Mouse (Mus musculus): ENCODE results near the gene Ctnnbl1. TPM values are rescaled to one million over a fixed set of nuclear protein-coding genes. Genes with fewer than 3 reads are reported as not detected.

The Ctnnbl1 gene
- polyA plus RNA-seq, 1 experiment from 2014 or later = 50.5 TPM

- no peak for DNase-seq (ENCODE audit: low spot score)
- Histone ChIP-seq H3K36me3 (ENCODE audit: control insufficient read depth, insufficient read depth, low read length) (peaks cover 6% of the 10 kb centered on the region; the same call in 1 of the 2 replicates), H3K4me2 (ENCODE audit: low read length) (no peak overlapping the region), H3K27ac (ENCODE audit: low read depth) (no peak overlapping the region), H3K4me1 (replicated peaks; ENCODE audit: control insufficient read depth, insufficient read depth, low read length) (peaks cover 9% of the 10 kb centered on the region), H3K9ac (ENCODE audit: low read length) (no peak overlapping the region), H3K9me3 (ENCODE audit: control insufficient read depth, low read length) (no peaks in the 10 kb centered on the region), H3K27me3 (replicated peaks; ENCODE audit: control insufficient read depth, insufficient read depth, low read length) (no peaks in the 10 kb centered on the region), H3K4me3 (ENCODE audit: low read depth, low read length) (no peak overlapping the region)
- 81% methylated on average over 5 of the region's 5 CpGs for WGBS
- no peak for ATAC-seq (replicated peaks; ENCODE audit: low FRiP score, low TSS enrichment, low read depth)
These were observed 65.5 kb downstream of the Ctnnbl1 start for GRCm38 (mm10) chr2:157802666-157803065.

GRCm38 (mm10) chr2:157804388-157804787 lies 67.2 kb downstream of the Ctnnbl1 start:
- Histone ChIP-seq H3K9ac (ENCODE audit: low read length) (no peak overlapping the region), H3K4me3 (ENCODE audit: low read depth, low read length) (no peak overlapping the region), H3K4me1 (replicated peaks; ENCODE audit: control insufficient read depth, insufficient read depth, low read length) (peaks cover 9% of the 10 kb centered on the region), H3K27ac (ENCODE audit: low read depth) (no peak overlapping the region), H3K9me3 (ENCODE audit: control insufficient read depth, low read length) (no peaks in the 10 kb centered on the region), H3K36me3 (ENCODE audit: control insufficient read depth, insufficient read depth, low read length) (peaks cover 6% of the 10 kb centered on the region; the same call in 1 of the 2 replicates), H3K4me2 (ENCODE audit: low read length) (no peak overlapping the region), H3K27me3 (replicated peaks; ENCODE audit: control insufficient read depth, insufficient read depth, low read length) (no peaks in the 10 kb centered on the region)
- ATAC-seq (replicated peaks; ENCODE audit: low FRiP score, low TSS enrichment, low read depth) (no peak), DNase-seq (ENCODE audit: low spot score) (no peak)
- 71% methylated on average over 3 of the region's 3 CpGs for WGBS

- H3K4me1 ChIP-seq (replicated peaks; ENCODE audit: control insufficient read depth, insufficient read depth, low read length) = peaks cover 9% of the 10 kb centered on the region
- H3K27me3 ChIP-seq (replicated peaks; ENCODE audit: control insufficient read depth, insufficient read depth, low read length) = no peaks in the 10 kb centered on the region
- H3K9me3 ChIP-seq (ENCODE audit: control insufficient read depth, low read length) = no peaks in the 10 kb centered on the region
- H3K4me3 ChIP-seq (ENCODE audit: low read depth, low read length) = no peak overlapping the region
- H3K9ac ChIP-seq (ENCODE audit: low read length) = no peak overlapping the region
- peaks cover 8% of the 10 kb centered on the region for H3K36me3 ChIP-seq (ENCODE audit: control insufficient read depth, insufficient read depth, low read length)
- ATAC-seq (replicated peaks; ENCODE audit: low FRiP score, low TSS enrichment, low read depth) = no peak
- no peak overlapping the region for H3K4me2 ChIP-seq (ENCODE audit: low read length)
- no peak for DNase-seq (ENCODE audit: low spot score)
- no peak overlapping the region for H3K27ac ChIP-seq (ENCODE audit: low read depth)
- 66% methylated on average over 3 of the region's 3 CpGs for WGBS
These were observed 67.9 kb downstream of the Ctnnbl1 start for GRCm38 (mm10) chr2:157805091-157805490.

DNA sequence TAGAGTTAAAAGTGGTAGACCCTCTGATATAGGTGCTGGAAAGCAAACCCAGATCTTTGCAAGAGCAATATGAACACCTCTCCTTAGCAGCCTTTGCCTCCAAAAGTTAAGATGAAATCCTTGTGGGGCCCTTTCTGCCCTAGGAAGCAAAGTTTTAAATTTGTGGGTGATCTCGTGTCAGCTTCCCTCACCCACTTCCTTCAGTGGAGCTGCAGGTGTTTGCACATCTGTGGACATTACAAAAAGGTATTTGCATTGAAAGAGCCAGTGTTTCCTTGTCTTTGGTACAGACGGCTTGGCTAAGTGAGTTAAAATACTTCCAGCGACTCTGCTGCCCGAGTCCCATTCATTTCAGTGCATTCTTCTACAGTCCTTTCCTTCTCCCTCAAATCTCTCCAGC lies 69.9 kb downstream of the Ctnnbl1 start:
- 80% methylated on average over 4 of the region's 4 CpGs for WGBS
- Histone ChIP-seq H3K9ac (ENCODE audit: low read length) (no peak overlapping the region), H3K4me3 (ENCODE audit: low read depth, low read length) (no peak overlapping the region), H3K4me1 (replicated peaks; ENCODE audit: control insufficient read depth, insufficient read depth, low read length) (peaks cover 2% of the 10 kb centered on the region; the same call in 1 of the 2 replicates), H3K27me3 (replicated peaks; ENCODE audit: control insufficient read depth, insufficient read depth, low read length) (no peaks in the 10 kb centered on the region), H3K9me3 (ENCODE audit: control insufficient read depth, low read length) (no peaks in the 10 kb centered on the region), H3K4me2 (ENCODE audit: low read length) (no peak overlapping the region), H3K27ac (ENCODE audit: low read depth) (no peak overlapping the region), H3K36me3 (ENCODE audit: control insufficient read depth, insufficient read depth, low read length) (peaks cover 12% of the 10 kb centered on the region)
- ATAC-seq (replicated peaks; ENCODE audit: low FRiP score, low TSS enrichment, low read depth) = no peak
- no peak for DNase-seq (ENCODE audit: low spot score)

- Histone ChIP-seq H3K9me3 (ENCODE audit: control insufficient read depth, low read length) (no peaks in the 10 kb centered on the region), H3K9ac (ENCODE audit: low read length) (no peak overlapping the region), H3K27me3 (replicated peaks; ENCODE audit: control insufficient read depth, insufficient read depth, low read length) (no peaks in the 10 kb centered on the region), H3K4me2 (ENCODE audit: low read length) (no peak overlapping the region), H3K36me3 (ENCODE audit: control insufficient read depth, insufficient read depth, low read length) (peaks cover 12% of the 10 kb centered on the region), H3K27ac (ENCODE audit: low read depth) (no peak overlapping the region), H3K4me3 (ENCODE audit: low read depth, low read length) (no peak overlapping the region), H3K4me1 (replicated peaks; ENCODE audit: control insufficient read depth, insufficient read depth, low read length) (no peaks in the 10 kb centered on the region)
- 62% methylated on average over 7 of the region's 7 CpGs for WGBS
- no peak for ATAC-seq (replicated peaks; ENCODE audit: low FRiP score, low TSS enrichment, low read depth)
- DNase-seq (ENCODE audit: low spot score) = no peak
These were observed 70.6 kb downstream of the Ctnnbl1 start for GRCm38 (mm10) chr2:157807621-157808367.

- 62% methylated on average over 7 of the region's 7 CpGs for WGBS
- no peak overlapping the region for H3K4me3 ChIP-seq (ENCODE audit: low read depth, low read length)
- H3K36me3 ChIP-seq (ENCODE audit: control insufficient read depth, insufficient read depth, low read length) = peaks cover 12% of the 10 kb centered on the region
- DNase-seq (ENCODE audit: low spot score) (no peak), ATAC-seq (replicated peaks; ENCODE audit: low FRiP score, low TSS enrichment, low read depth) (no peak)
- H3K4me1 ChIP-seq (replicated peaks; ENCODE audit: control insufficient read depth, insufficient read depth, low read length) = no peaks in the 10 kb centered on the region
- no peak overlapping the region for H3K4me2 ChIP-seq (ENCODE audit: low read length)
- no peak overlapping the region for H3K27ac ChIP-seq (ENCODE audit: low read depth)
- H3K9me3 ChIP-seq (ENCODE audit: control insufficient read depth, low read length) = no peaks in the 10 kb centered on the region
- H3K27me3 ChIP-seq (replicated peaks; ENCODE audit: control insufficient read depth, insufficient read depth, low read length) = no peaks in the 10 kb centered on the region
- no peak overlapping the region for H3K9ac ChIP-seq (ENCODE audit: low read length)
These were observed 71.2 kb downstream of the Ctnnbl1 start for GRCm38 (mm10) chr2:157808368-157808923.

- DNase-seq (ENCODE audit: low spot score) (no peak), ATAC-seq (replicated peaks; ENCODE audit: low FRiP score, low TSS enrichment, low read depth) (no peak)
- no peak overlapping the region for H3K27ac ChIP-seq (ENCODE audit: low read depth)
- no peak overlapping the region for H3K9ac ChIP-seq (ENCODE audit: low read length)
- H3K36me3 ChIP-seq (ENCODE audit: control insufficient read depth, insufficient read depth, low read length) = peaks cover 12% of the 10 kb centered on the region
- H3K27me3 ChIP-seq (replicated peaks; ENCODE audit: control insufficient read depth, insufficient read depth, low read length) = no peaks in the 10 kb centered on the region
- H3K4me1 ChIP-seq (replicated peaks; ENCODE audit: control insufficient read depth, insufficient read depth, low read length) = no peaks in the 10 kb centered on the region
- H3K4me3 ChIP-seq (ENCODE audit: low read depth, low read length) = no peak overlapping the region
- 88% methylated on average over 6 of the region's 6 CpGs for WGBS
- no peak overlapping the region for H3K4me2 ChIP-seq (ENCODE audit: low read length)
- no peaks in the 10 kb centered on the region for H3K9me3 ChIP-seq (ENCODE audit: control insufficient read depth, low read length)
These were observed 72.1 kb downstream of the Ctnnbl1 start for GRCm38 (mm10) chr2:157809341-157809740.

GRCm38 (mm10) chr2:157810749-157811148 lies 73.5 kb downstream of the Ctnnbl1 start:
- ATAC-seq (replicated peaks; ENCODE audit: low FRiP score, low TSS enrichment, low read depth) = no peak
- DNase-seq (ENCODE audit: low spot score) = no peak
- H3K4me2 ChIP-seq (ENCODE audit: low read length) = no peak overlapping the region
- no peak overlapping the region for H3K4me3 ChIP-seq (ENCODE audit: low read depth, low read length)
- no peaks in the 10 kb centered on the region for H3K9me3 ChIP-seq (ENCODE audit: control insufficient read depth, low read length)
- no peaks in the 10 kb centered on the region for H3K4me1 ChIP-seq (replicated peaks; ENCODE audit: control insufficient read depth, insufficient read depth, low read length)
- no peaks in the 10 kb centered on the region for H3K27me3 ChIP-seq (replicated peaks; ENCODE audit: control insufficient read depth, insufficient read depth, low read length)
- no peak overlapping the region for H3K9ac ChIP-seq (ENCODE audit: low read length)
- WGBS = 74% methylated on average over 1 of the region's 1 CpGs
- peaks cover 12% of the 10 kb centered on the region for H3K36me3 ChIP-seq (ENCODE audit: control insufficient read depth, insufficient read depth, low read length)
- no peak overlapping the region for H3K27ac ChIP-seq (ENCODE audit: low read depth)

DNA sequence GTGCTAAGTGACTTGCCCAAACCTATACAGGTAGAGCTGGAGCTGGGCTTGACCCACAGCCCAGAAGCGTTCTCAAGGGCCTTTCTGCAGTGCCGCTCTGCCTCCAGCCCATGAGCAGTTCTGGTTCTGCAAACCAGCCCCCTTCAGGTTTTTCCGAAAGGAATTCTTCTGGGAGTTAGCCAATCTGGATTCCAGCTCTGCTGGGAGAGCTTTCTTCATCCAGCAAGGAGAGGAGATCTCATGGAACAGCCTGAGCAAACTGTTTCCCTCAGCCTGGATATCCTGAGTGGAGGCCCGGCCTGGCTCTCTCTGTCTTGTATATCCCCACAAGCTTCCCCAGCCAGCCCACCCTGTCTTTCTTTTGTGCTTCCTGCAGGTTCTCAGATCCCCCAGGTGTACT lies 75.9 kb downstream of the Ctnnbl1 start:
- peaks cover 16% of the 10 kb centered on the region for H3K36me3 ChIP-seq (ENCODE audit: control insufficient read depth, insufficient read depth, low read length)
- no peak overlapping the region for H3K4me2 ChIP-seq (ENCODE audit: low read length)
- H3K27ac ChIP-seq (ENCODE audit: low read depth) = no peak overlapping the region
- H3K4me1 ChIP-seq (replicated peaks; ENCODE audit: control insufficient read depth, insufficient read depth, low read length) = no peaks in the 10 kb centered on the region
- H3K9ac ChIP-seq (ENCODE audit: low read length) = no peak overlapping the region
- DNase-seq (ENCODE audit: low spot score) (no peak), ATAC-seq (replicated peaks; ENCODE audit: low FRiP score, low TSS enrichment, low read depth) (no peak)
- no peaks in the 10 kb centered on the region for H3K27me3 ChIP-seq (replicated peaks; ENCODE audit: control insufficient read depth, insufficient read depth, low read length)
- H3K9me3 ChIP-seq (ENCODE audit: control insufficient read depth, low read length) = no peaks in the 10 kb centered on the region
- H3K4me3 ChIP-seq (ENCODE audit: low read depth, low read length) = no peak overlapping the region
- 83% methylated on average over 4 of the region's 4 CpGs for WGBS
